Mouse (Mus musculus) midbrain, embryonic 15.5 days (tissue): ENCODE data around the gene Gm21860. TPM values are rescaled to one million over a fixed set of nuclear protein-coding genes. Genes with fewer than 3 reads are reported as not detected.
A peak's percentile ranks its signal among the peaks of the same experiment; 100 is the strongest.
"Not testable (repeated sequence)": the region's sequence is repeated elsewhere in the genome, so short reads cannot be mapped to it uniquely, and the experiment has no call there.

Experiments
- ATAC-seq: fragments of 200-750 bp; cut with Nextera tagmentation; replicated peaks from 2 replicates; pipeline ENCODE4 v1.8.0; 2017; ENCODE audit warnings: moderate TSS enrichment
- H3K27ac ChIP-seq: fragments of 300-500 bp; sonication (generic); 2 replicates; pipeline ENCODE4 v1.5.1; 2015; ENCODE audit warnings: mild to moderate bottlenecking, inconsistent platforms
- H3K27me3 ChIP-seq: fragments of 300-500 bp; sonication (generic); replicated peaks from 2 replicates; pipeline ENCODE4 v1.6.1; 2015; ENCODE audit warnings: inconsistent platforms
- H3K36me3 ChIP-seq: fragments of 300-500 bp; sonication (generic); replicated peaks from 2 replicates; pipeline ENCODE4 v1.6.1; 2015; ENCODE audit warnings: inconsistent platforms
- H3K4me1 ChIP-seq: fragments of 300-500 bp; sonication (generic); 2 replicates; pipeline ENCODE4 v1.6.1; 2015; ENCODE audit warnings: inconsistent platforms
- H3K4me2 ChIP-seq: fragments of 300-500 bp; sonication (generic); 2 replicates; pipeline ENCODE4 v1.6.1; 2015; ENCODE audit warnings: inconsistent platforms, mild to moderate bottlenecking, moderate library complexity
- H3K4me3 ChIP-seq: fragments of 300-500 bp; sonication (generic); 2 replicates; pipeline ENCODE4 v1.5.1; 2015; ENCODE audit warnings: mild to moderate bottlenecking, inconsistent platforms
- H3K9ac ChIP-seq: fragments of 300-500 bp; sonication (generic); 2 replicates; pipeline ENCODE4 v1.6.1; 2015; ENCODE audit warnings: mild to moderate bottlenecking, inconsistent platforms
- H3K9me3 ChIP-seq: fragments of 300-500 bp; sonication (generic); 2 replicates; pipeline ENCODE4 v1.6.1; 2016; ENCODE audit warnings: inconsistent platforms
- WGBS: fragments of 180-500 bp; shearing (Covaris S2); methylation state at CpG from one replicate; pipeline ENCODE4 v1.1.7; 2015; ENCODE audit warnings: mixed read lengths; 5-methylcytosine and 5-hydroxymethylcytosine counted together
- polyA plus RNA-seq: library from polyadenylated mRNA; unstranded; fragments of >200 nt; fragmentation: Nextera tagmentation; extraction: Ambion mirVana; gene quantifications from 2 replicates; pipeline ENCODE4 v1.2.1, GENCODE M21; 2015

The Gm21860 gene
- polyA plus RNA-seq, 1 experiment from 2014 or later, result not detected

DNA sequence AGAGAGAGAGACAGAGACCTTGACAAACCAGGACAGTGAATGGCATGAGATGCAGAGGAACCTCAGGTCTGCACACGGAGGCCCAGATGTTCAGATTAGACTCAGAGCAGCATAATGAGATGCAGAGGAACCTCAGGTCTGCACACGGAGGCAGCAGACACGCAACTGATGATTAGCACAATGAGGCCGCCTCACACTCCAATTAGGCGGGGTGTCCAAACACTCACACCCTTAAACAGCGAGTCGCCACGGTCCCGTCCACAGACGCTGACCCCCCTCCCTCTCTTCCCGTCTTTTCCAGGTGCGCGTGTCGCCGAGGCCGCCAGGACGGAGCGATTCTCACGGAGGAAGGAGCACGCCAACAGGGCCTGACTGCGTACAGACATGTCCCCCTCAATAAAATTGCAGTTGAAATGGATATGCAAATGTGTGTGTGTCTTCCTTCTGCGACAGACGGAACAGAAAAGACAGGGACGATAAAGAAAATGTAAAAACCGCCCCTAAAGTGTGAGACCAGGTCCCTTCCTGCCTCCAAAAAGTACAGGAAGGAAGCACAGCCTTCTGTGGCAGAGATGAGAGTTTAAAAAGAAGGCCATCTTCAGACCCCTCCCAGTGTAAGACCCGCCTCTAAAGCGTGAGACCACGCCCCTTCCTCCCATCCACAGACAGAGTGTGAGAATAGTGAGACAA lies 15.6 kb downstream of the Gm21860 start:
- not testable (repeated sequence) for H3K36me3 ChIP-seq, H3K27me3 ChIP-seq, H3K4me2 ChIP-seq, H3K4me3 ChIP-seq, H3K9ac ChIP-seq, H3K4me1 ChIP-seq, H3K27ac ChIP-seq, ATAC-seq
- peaks cover 36% of the 10 kb centered on the region for H3K9me3 ChIP-seq
- 72% methylated on average over 28 of the region's 28 CpGs for WGBS

- no peaks in the 10 kb centered on the region for H3K4me1 ChIP-seq
- no peak overlapping the region for H3K9ac ChIP-seq
- H3K27ac ChIP-seq, result no peak overlapping the region
- no peak for ATAC-seq
- 80% methylated on average over 1 of the region's 1 CpGs for WGBS
- peaks cover 36% of the 10 kb centered on the region for H3K9me3 ChIP-seq
- H3K36me3 ChIP-seq, result peaks cover 8% of the 10 kb centered on the region
- no peak overlapping the region for H3K4me3 ChIP-seq
- no peak overlapping the region for H3K4me2 ChIP-seq
- H3K27me3 ChIP-seq, result no peaks in the 10 kb centered on the region
These were observed 16.3 kb downstream of the Gm21860 start for GRCm38 (mm10) chrY:90738431-90738680.

DNA sequence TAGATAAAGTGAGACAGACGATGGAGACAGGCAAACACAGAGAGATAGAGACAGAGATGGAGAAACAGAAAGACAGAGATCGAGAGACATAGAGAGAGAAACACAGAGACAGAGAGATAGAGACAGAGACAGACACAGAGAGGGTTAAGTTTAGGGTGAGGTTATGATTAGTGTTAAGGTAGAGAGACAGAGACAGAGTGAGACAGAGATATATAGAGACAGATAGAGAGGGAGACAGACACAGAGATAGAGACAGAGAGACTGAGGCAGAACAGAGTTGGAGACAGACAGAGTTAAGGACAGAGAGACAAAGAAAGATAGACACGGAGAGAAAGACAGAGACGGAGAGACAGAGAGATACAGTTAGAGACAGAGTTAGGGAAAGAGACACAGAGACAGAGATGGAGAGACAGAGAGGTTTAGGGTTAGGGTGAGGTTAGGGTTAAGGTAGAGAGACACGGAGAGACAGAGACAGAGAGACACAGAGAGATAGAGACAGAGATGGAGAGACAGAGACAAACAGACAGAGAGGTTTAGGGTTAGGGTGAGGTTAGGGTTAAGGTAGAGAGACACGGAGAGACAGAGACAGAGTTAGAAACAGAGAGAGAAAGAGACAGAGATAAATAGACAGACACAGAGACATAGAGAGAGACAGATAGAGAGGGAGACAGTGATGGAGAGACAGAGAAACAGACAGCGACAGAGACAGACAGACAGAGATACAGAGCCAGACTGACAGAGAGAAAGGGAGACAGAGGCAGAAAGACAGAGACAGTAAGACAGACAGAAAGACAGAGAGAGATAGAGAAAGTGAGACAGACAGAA lies 16.8 kb downstream of the Gm21860 start:
- WGBS, result 62% methylated on average over 4 of the region's 7 CpGs
- H3K27ac ChIP-seq, result no peak overlapping the region
- no peak for ATAC-seq

GRCm38 (mm10) chrY:90736217-90737000 lies 18.2 kb downstream of the Gm21860 start:
- H3K4me2 ChIP-seq, ATAC-seq, H3K36me3 ChIP-seq, H3K9ac ChIP-seq, H3K27ac ChIP-seq, H3K27me3 ChIP-seq, H3K4me1 ChIP-seq, H3K4me3 ChIP-seq: not testable (repeated sequence)
- WGBS, result 76% methylated on average over 6 of the region's 9 CpGs
- H3K9me3 ChIP-seq, result peaks cover 22% of the 10 kb centered on the region

More for the DNA sequence above, 16.8 kb downstream of the Gm21860 start:
- Histone ChIP-seq H3K4me2 (no peak overlapping the region), H3K27me3 (no peaks in the 10 kb centered on the region), H3K4me1 (no peaks in the 10 kb centered on the region), H3K4me3 (no peak overlapping the region), H3K36me3 (peaks cover 8% of the 10 kb centered on the region), H3K9me3 (peaks cover 35% of the 10 kb centered on the region), H3K9ac (no peak overlapping the region)

DNA sequence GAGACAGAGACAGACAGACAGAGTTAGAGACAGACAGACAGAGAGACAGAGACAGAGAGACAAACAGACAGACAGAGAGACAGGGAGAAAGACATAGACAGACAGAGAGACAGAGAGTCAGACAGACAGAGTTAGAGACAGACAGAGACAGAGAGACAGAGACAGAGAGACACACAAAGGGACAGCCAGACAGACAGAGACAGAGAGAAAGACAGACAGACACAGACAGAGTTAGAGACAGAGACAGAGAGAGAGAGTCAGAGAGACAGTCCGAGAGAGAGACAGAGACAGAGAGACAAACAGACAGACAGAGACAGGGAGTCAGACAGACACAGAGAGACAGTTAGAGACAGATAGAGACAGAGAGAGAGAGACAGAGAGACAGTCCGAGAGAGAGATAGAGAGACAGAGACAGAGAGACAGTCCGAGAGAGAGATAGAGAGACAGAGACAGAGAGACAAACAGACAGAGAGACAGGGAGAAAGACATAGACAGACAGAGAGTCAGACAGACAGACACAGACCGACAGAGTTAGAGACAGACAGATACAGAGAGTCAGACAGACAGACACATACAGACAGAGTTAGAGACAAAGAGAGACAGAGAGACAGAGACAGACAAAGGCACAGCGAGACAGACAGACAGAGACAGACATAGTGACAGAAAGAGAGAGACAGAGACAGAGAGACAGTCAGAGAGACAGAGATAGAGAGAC lies 19.3 kb downstream of the Gm21860 start:
- not testable (repeated sequence) for H3K4me3 ChIP-seq, H3K36me3 ChIP-seq, H3K27ac ChIP-seq, H3K4me1 ChIP-seq, H3K4me2 ChIP-seq, H3K9ac ChIP-seq, ATAC-seq, H3K27me3 ChIP-seq
- 96% methylated on average over 4 of the region's 5 CpGs for WGBS
- H3K9me3 ChIP-seq, result peaks cover 17% of the 10 kb centered on the region

GRCm38 (mm10) chrY:90734334-90734696 lies 20.3 kb downstream of the Gm21860 start:
- not testable (repeated sequence) for H3K4me1 ChIP-seq, H3K9ac ChIP-seq, H3K27ac ChIP-seq, ATAC-seq, H3K27me3 ChIP-seq, H3K36me3 ChIP-seq, H3K4me3 ChIP-seq, H3K9me3 ChIP-seq, H3K4me2 ChIP-seq
- WGBS, result 53% methylated on average over 8 of the region's 8 CpGs

- H3K9me3 ChIP-seq, H3K27ac ChIP-seq, H3K9ac ChIP-seq, H3K27me3 ChIP-seq, H3K4me2 ChIP-seq, H3K36me3 ChIP-seq, ATAC-seq, H3K4me1 ChIP-seq, H3K4me3 ChIP-seq: not testable (repeated sequence)
- 79% methylated on average over 9 of the region's 9 CpGs for WGBS
These were observed 20.8 kb downstream of the Gm21860 start for GRCm38 (mm10) chrY:90733656-90734333.

DNA sequence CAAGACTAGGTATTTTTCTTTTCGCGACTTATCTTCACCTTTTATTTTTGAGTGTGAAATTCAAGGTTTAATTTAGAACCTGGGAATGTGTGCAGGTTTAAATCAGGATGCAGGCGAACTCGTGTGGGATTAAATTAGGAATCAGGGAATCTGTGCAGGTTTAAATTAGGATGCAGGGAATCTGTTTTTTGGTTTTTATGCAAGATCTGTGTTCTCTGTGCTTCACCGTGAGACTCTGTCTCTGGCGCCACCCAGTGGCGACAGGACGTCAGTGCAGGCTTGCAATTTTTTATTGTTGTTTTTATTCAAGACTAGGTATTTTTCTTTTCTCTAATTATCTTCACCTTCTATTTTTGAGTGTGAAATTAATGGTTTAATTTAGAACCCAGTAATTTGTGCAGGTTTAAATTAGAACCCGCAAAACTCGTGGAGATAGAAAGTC lies 22.5 kb downstream of the Gm21860 start:
- H3K9me3 ChIP-seq, ATAC-seq: not testable (repeated sequence)
- WGBS, result 57% methylated on average over 10 of the region's 10 CpGs

GRCm38 (mm10) chrY:90731593-90731955 lies 23.0 kb downstream of the Gm21860 start:
- not testable (repeated sequence) for H3K36me3 ChIP-seq, H3K4me1 ChIP-seq, H3K9ac ChIP-seq, H3K27me3 ChIP-seq, H3K9me3 ChIP-seq, H3K4me2 ChIP-seq, ATAC-seq, H3K27ac ChIP-seq, H3K4me3 ChIP-seq
- 60% methylated on average over 1 of the region's 1 CpGs for WGBS

More for the DNA sequence above, 22.5 kb downstream of the Gm21860 start:
- H3K27ac ChIP-seq, H3K27me3 ChIP-seq, H3K4me3 ChIP-seq, H3K9ac ChIP-seq, H3K4me2 ChIP-seq, H3K36me3 ChIP-seq, H3K4me1 ChIP-seq: not testable (repeated sequence)

GRCm38 (mm10) chrY:90730908-90731592 lies 23.6 kb downstream of the Gm21860 start:
- not testable (repeated sequence) for H3K36me3 ChIP-seq, H3K9ac ChIP-seq, H3K9me3 ChIP-seq, H3K27ac ChIP-seq, H3K4me1 ChIP-seq, H3K27me3 ChIP-seq, H3K4me3 ChIP-seq, H3K4me2 ChIP-seq
- ATAC-seq, result peak; percentile 88
- 60% methylated on average over 18 of the region's 20 CpGs for WGBS

DNA sequence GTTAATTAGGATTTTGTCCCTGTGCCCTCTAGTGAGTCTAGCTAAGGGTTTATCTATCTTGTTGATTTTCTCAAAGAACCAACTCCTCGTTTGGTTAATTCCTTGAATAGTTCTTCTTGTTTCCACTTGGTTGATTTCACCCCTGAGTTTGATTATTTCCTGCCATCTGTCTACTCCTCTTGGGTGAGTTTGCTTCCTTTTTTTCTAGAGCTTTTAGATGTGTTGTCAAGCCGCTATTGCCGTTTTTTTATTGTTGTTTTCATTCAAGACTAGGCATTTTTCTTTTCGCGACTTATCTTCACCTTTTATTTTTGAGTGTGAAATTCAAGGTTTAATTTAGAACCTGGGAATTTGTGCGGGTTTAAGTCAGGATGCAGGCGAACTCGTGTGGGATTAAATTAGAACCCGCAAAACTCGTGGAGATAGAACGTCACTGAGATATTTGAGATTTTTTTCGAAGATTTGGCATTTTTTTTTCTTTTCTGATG lies 24.8 kb downstream of the Gm21860 start:
- not testable (repeated sequence) for H3K27ac ChIP-seq, H3K4me2 ChIP-seq, ATAC-seq, H3K36me3 ChIP-seq, H3K4me3 ChIP-seq, H3K9me3 ChIP-seq, H3K9ac ChIP-seq, H3K4me1 ChIP-seq, H3K27me3 ChIP-seq
- 56% methylated on average over 12 of the region's 12 CpGs for WGBS
